ENCODE assay signal across 8 mouse cellular contexts in genomic region chr10:42476774-42477475, GRCm38 (mm10). TPM values are rescaled to one million over a fixed set of nuclear protein-coding genes. Genes with fewer than 3 reads are reported as not detected.
DNase-seq lines count a peak whose midpoint lies in the region; ATAC-seq and TF ChIP-seq lines count a peak whose summit lies in the region.

No protein-coding gene starts in this region.

- no peak for DNase-seq in midbrain, embryonic 10.5 days (ENCODE audit: low spot score)
- DNase-seq in midbrain, postnatal 0 days (ENCODE audit: low spot score) = no peak
- peak; percentile 61 for DNase-seq in lung, postnatal 10 days
- no peak for DNase-seq in urinary bladder, postnatal 14 days (ENCODE audit: low spot score)
- no peak for DNase-seq in forebrain, embryonic 10.5 days (ENCODE audit: extremely low spot score, low spot score)

- no peak overlapping the region for H3K27ac ChIP-seq in midbrain, embryonic 10.5 days (replicated peaks)
- no peak overlapping the region for H3K27ac ChIP-seq in midbrain, postnatal 0 days (ENCODE audit: low read depth, low read length)
- H3K27ac ChIP-seq in intestine, embryonic 15.5 days = no peak overlapping the region
- H3K27ac ChIP-seq in forebrain, embryonic 10.5 days = no peak overlapping the region

- H3K4me3 ChIP-seq in erythroblast, embryonic 14.5 days (replicated peaks) = peak overlapping the region; percentile 96
- H3K4me3 ChIP-seq in midbrain, embryonic 10.5 days = peak overlapping the region; percentile 83; the same call in 1 of the 2 replicates
- H3K4me3 ChIP-seq in midbrain, postnatal 0 days (ENCODE audit: low read depth, low read length) = no peak overlapping the region
- H3K4me3 ChIP-seq in intestine, embryonic 15.5 days (replicated peaks) = 0 out of 2 replicates have a peak overlapping the region, but pooled peaks have one; percentile 74
- no peak overlapping the region for H3K4me3 ChIP-seq in forebrain, embryonic 10.5 days

- no peak overlapping the region for H3K9ac ChIP-seq in midbrain, postnatal 0 days (replicated peaks; ENCODE audit: low read length, poor library complexity, severe bottlenecking)
- no peak overlapping the region for H3K9ac ChIP-seq in intestine, embryonic 15.5 days

- H3K9me3 ChIP-seq in erythroblast, embryonic 14.5 days (ENCODE audit: control insufficient read depth, low read length) = peaks cover 7% of the 10 kb centered on the region
- 0 out of 2 replicates have a peak, but pooled peaks cover 6% of the 10 kb centered on the region for H3K9me3 ChIP-seq in midbrain, embryonic 10.5 days (replicated peaks)
- H3K9me3 ChIP-seq in midbrain, postnatal 0 days (ENCODE audit: low read length) = no peaks in the 10 kb centered on the region
- no peaks in the 10 kb centered on the region for H3K9me3 ChIP-seq in intestine, embryonic 15.5 days
- peaks cover 5% of the 10 kb centered on the region; the same call in 1 of the 2 replicates for H3K9me3 ChIP-seq in forebrain, embryonic 10.5 days

- no peaks in the 10 kb centered on the region for H3K27me3 ChIP-seq in erythroblast, embryonic 14.5 days (ENCODE audit: control insufficient read depth)
- no peaks in the 10 kb centered on the region for H3K27me3 ChIP-seq in midbrain, embryonic 10.5 days (ENCODE audit: low read depth, poor library complexity, severe bottlenecking)
- H3K27me3 ChIP-seq in midbrain, postnatal 0 days (ENCODE audit: insufficient read depth, low read length) = no peaks in the 10 kb centered on the region
- H3K27me3 ChIP-seq in intestine, embryonic 15.5 days (replicated peaks) = no peaks in the 10 kb centered on the region
- H3K27me3 ChIP-seq in forebrain, embryonic 10.5 days (ENCODE audit: poor library complexity, severe bottlenecking) = no peaks in the 10 kb centered on the region

- peaks cover 4% of the 10 kb centered on the region for H3K36me3 ChIP-seq in erythroblast, embryonic 14.5 days (ENCODE audit: control insufficient read depth)
- H3K36me3 ChIP-seq in midbrain, embryonic 10.5 days = peaks cover 4% of the 10 kb centered on the region; the same call in 1 of the 2 replicates
- no peaks in the 10 kb centered on the region for H3K36me3 ChIP-seq in midbrain, postnatal 0 days (ENCODE audit: insufficient read depth, low read length)
- no peaks in the 10 kb centered on the region for H3K36me3 ChIP-seq in intestine, embryonic 15.5 days
- peaks cover 4% of the 10 kb centered on the region for H3K36me3 ChIP-seq in forebrain, embryonic 10.5 days (replicated peaks)

- TF ChIP-seq CTCF in midbrain, postnatal 0 days (IDR thresholded peaks at IDR 0.05) = no peak

- ATAC-seq in erythroblast, adult 5-6 weeks (replicated peaks; ENCODE audit: low FRiP score, poor library complexity, severe bottlenecking) = no peak
- no peak for ATAC-seq in midbrain, postnatal 0 days (ENCODE audit: low FRiP score)
- ATAC-seq in intestine, embryonic 15.5 days = no peak

- peaks cover 54% of the 10 kb centered on the region for H3K4me1 ChIP-seq in erythroblast, embryonic 14.5 days (ENCODE audit: control insufficient read depth)
- peaks cover 17% of the 10 kb centered on the region for H3K4me1 ChIP-seq in midbrain, embryonic 10.5 days
- H3K4me1 ChIP-seq in midbrain, postnatal 0 days (ENCODE audit: insufficient read depth, low read length) = no peaks in the 10 kb centered on the region; the same call in 1 of the 2 replicates
- H3K4me1 ChIP-seq in intestine, embryonic 15.5 days (replicated peaks) = 0 out of 2 replicates have a peak, but pooled peaks cover 5% of the 10 kb centered on the region
- peaks cover 18% of the 10 kb centered on the region for H3K4me1 ChIP-seq in forebrain, embryonic 10.5 days

- WGBS in midbrain, embryonic 10.5 days = 94% methylated on average over 10 of the region's 10 CpGs
- 93% methylated on average over 10 of the region's 10 CpGs for WGBS in midbrain, postnatal 0 days
- WGBS in intestine, embryonic 15.5 days = 88% methylated on average over 10 of the region's 10 CpGs
- WGBS in forebrain, embryonic 10.5 days = 93% methylated on average over 10 of the region's 10 CpGs

- no peak overlapping the region for H3K4me2 ChIP-seq in midbrain, postnatal 0 days (ENCODE audit: low read depth, low read length, poor library complexity, severe bottlenecking)
- peak overlapping the region; percentile 86 for H3K4me2 ChIP-seq in intestine, embryonic 15.5 days (replicated peaks)

RNA-seq across cellular contexts. Expression of gene Afg1l, which starts 1.4 kb away (rescaled TPM):
- polyA plus RNA-seq in erythroblast, embryonic 14.5 days (2012) = 0.21 and 0.34 TPM in 2 replicates
- not detected in 2 replicates for total RNA-seq in erythroblast, adult 5-6 weeks (2015; ENCODE audit: low replicate concordance)
- total RNA-seq in erythroblast, adult 5-6 weeks (2017; ENCODE audit: low replicate concordance) = 1.8 TPM in 1 of 2 replicates, not detected in the other
- polyA plus RNA-seq in midbrain, embryonic 10.5 days (2016; fragmentation: Nextera tagmentation; extraction: Ambion mirVana) = 4.3 and 4.4 TPM in 2 replicates
- total RNA-seq in midbrain, postnatal 0 days (2014; rRNA removed) = 7.8 and 8.5 TPM in 2 replicates
- polyA plus RNA-seq in midbrain, postnatal 0 days (2015; fragmentation: Nextera tagmentation; extraction: Ambion mirVana) = 5.8 and 6.6 TPM in 2 replicates
- polyA plus RNA-seq in intestine, embryonic 15.5 days (2015; fragmentation: Nextera tagmentation; extraction: Ambion mirVana) = 10.9 and 11.0 TPM in 2 replicates
- 3.6 TPM in 2 replicates for polyA plus RNA-seq in forebrain, embryonic 10.5 days (2016; fragmentation: Nextera tagmentation; extraction: Ambion mirVana)

RNA-seq across cellular contexts. Expression of gene Snx3, which starts 24.9 kb away (rescaled TPM):
- polyA plus RNA-seq in erythroblast, embryonic 14.5 days (2012) = 66.4 and 71.6 TPM in 2 replicates
- 116 and 134 TPM in 2 replicates for total RNA-seq in erythroblast, adult 5-6 weeks (2015; ENCODE audit: low replicate concordance)
- 46.3 and 58.3 TPM in 2 replicates for total RNA-seq in erythroblast, adult 5-6 weeks (2017; ENCODE audit: low replicate concordance)
- polyA plus RNA-seq in midbrain, embryonic 10.5 days (2016; fragmentation: Nextera tagmentation; extraction: Ambion mirVana) = 235 and 241 TPM in 2 replicates
- total RNA-seq in midbrain, postnatal 0 days (2014; rRNA removed) = 131 and 149 TPM in 2 replicates
- polyA plus RNA-seq in midbrain, postnatal 0 days (2015; fragmentation: Nextera tagmentation; extraction: Ambion mirVana) = 339 and 343 TPM in 2 replicates
- polyA plus RNA-seq in intestine, embryonic 15.5 days (2015; fragmentation: Nextera tagmentation; extraction: Ambion mirVana) = 439 and 443 TPM in 2 replicates
- 260 and 270 TPM in 2 replicates for polyA plus RNA-seq in forebrain, embryonic 10.5 days (2016; fragmentation: Nextera tagmentation; extraction: Ambion mirVana)

Comparison
In these comparisons a context has a peak if more than half of its experiments do, and no peak if none do; other contexts are left out.
1. H3K4me3 ChIP-seq: peak in erythroblast, embryonic 14.5 days (single experiment), midbrain, embryonic 10.5 days (single experiment) and intestine, embryonic 15.5 days (single experiment); none in midbrain, postnatal 0 days (single experiment) and forebrain, embryonic 10.5 days (single experiment).